Mouse (Mus musculus): ENCODE measurements around the gene Aldh9a1. TPM values are rescaled to one million over a fixed set of nuclear protein-coding genes. Genes with fewer than 3 reads are reported as not detected.
A peak's percentile ranks its signal among the peaks of the same experiment; 100 is the strongest.

Gene Aldh9a1
- polyA plus RNA-seq, 1 experiment, result not detected

- WGBS, result 92% methylated on average over 3 of the region's 3 CpGs
- no peak for TF ChIP-seq CTCF (IDR thresholded peaks at IDR 0.05; ENCODE audit: insufficient read depth, low read depth, low read length)
- TF ChIP-seq POLR2A (IDR thresholded peaks at IDR 0.05; ENCODE audit: insufficient read depth, low read depth, low read length), result no peak
- no peak overlapping the region for H3K27ac ChIP-seq (ENCODE audit: insufficient read depth, low read depth, low read length)
- H3K4me3 ChIP-seq (ENCODE audit: insufficient read depth, low read depth, low read length), result no peak overlapping the region
- H3K4me1 ChIP-seq (ENCODE audit: control insufficient read depth, insufficient read depth, low read length), result peaks cover 19% of the 10 kb centered on the region
Observed at GRCm38 (mm10) chr1:167387796-167388195, 38.0 kb downstream of the Aldh9a1 start.

- Histone ChIP-seq H3K27ac (ENCODE audit: insufficient read depth, low read depth, low read length) (no peak overlapping the region), H3K4me1 (ENCODE audit: control insufficient read depth, insufficient read depth, low read length) (peaks cover 20% of the 10 kb centered on the region), H3K4me3 (ENCODE audit: insufficient read depth, low read depth, low read length) (no peak overlapping the region)
- TF ChIP-seq CTCF (IDR thresholded peaks at IDR 0.05; ENCODE audit: insufficient read depth, low read depth, low read length) (no peak), POLR2A (IDR thresholded peaks at IDR 0.05; ENCODE audit: insufficient read depth, low read depth, low read length) (no peak)
- WGBS, result 69% methylated on average over 6 of the region's 6 CpGs
Observed at GRCm38 (mm10) chr1:167388571-167388970, 38.8 kb downstream of the Aldh9a1 start.

- no peak for TF ChIP-seq CTCF (IDR thresholded peaks at IDR 0.05; ENCODE audit: insufficient read depth, low read depth, low read length)
- no peak for TF ChIP-seq POLR2A (IDR thresholded peaks at IDR 0.05; ENCODE audit: insufficient read depth, low read depth, low read length)
- Histone ChIP-seq H3K27ac (ENCODE audit: insufficient read depth, low read depth, low read length) (no peak overlapping the region), H3K4me1 (ENCODE audit: control insufficient read depth, insufficient read depth, low read length) (peaks cover 20% of the 10 kb centered on the region), H3K4me3 (ENCODE audit: insufficient read depth, low read depth, low read length) (no peak overlapping the region)
- 95% methylated on average over 7 of the region's 7 CpGs for WGBS
Observed at GRCm38 (mm10) chr1:167389584-167389983, 39.8 kb downstream of the Aldh9a1 start.

- peaks cover 20% of the 10 kb centered on the region for H3K4me1 ChIP-seq (ENCODE audit: control insufficient read depth, insufficient read depth, low read length)
- no peak overlapping the region for H3K27ac ChIP-seq (ENCODE audit: insufficient read depth, low read depth, low read length)
- TF ChIP-seq POLR2A (IDR thresholded peaks at IDR 0.05; ENCODE audit: insufficient read depth, low read depth, low read length) (no peak), CTCF (IDR thresholded peaks at IDR 0.05; ENCODE audit: insufficient read depth, low read depth, low read length) (no peak)
- WGBS, result 25% methylated on average over 4 of the region's 4 CpGs
- H3K4me3 ChIP-seq (ENCODE audit: insufficient read depth, low read depth, low read length), result no peak overlapping the region
Observed at GRCm38 (mm10) chr1:167390381-167390780, 40.6 kb downstream of the Aldh9a1 start.

GRCm38 (mm10) chr1:167391241-167391640, 41.5 kb downstream of the Aldh9a1 start:
- WGBS, result 63% methylated on average over 6 of the region's 6 CpGs
- H3K4me3 ChIP-seq (ENCODE audit: insufficient read depth, low read depth, low read length), result no peak overlapping the region

GRCm38 (mm10) chr1:167392031-167392640, 42.3 kb downstream of the Aldh9a1 start:
- Histone ChIP-seq H3K27ac (ENCODE audit: insufficient read depth, low read depth, low read length) (peak overlapping the region; percentile 74), H3K4me1 (ENCODE audit: control insufficient read depth, insufficient read depth, low read length) (peaks cover 20% of the 10 kb centered on the region), H3K4me3 (ENCODE audit: insufficient read depth, low read depth, low read length) (peak overlapping the region; percentile 91)
- 30% methylated on average over 2 of the region's 2 CpGs for whole genome bisulfite sequencing
- no peak for TF ChIP-seq CTCF (IDR thresholded peaks at IDR 0.05; ENCODE audit: insufficient read depth, low read depth, low read length)
- TF ChIP-seq POLR2A (IDR thresholded peaks at IDR 0.05; ENCODE audit: insufficient read depth, low read depth, low read length), result no peak

More at GRCm38 (mm10) chr1:167391241-167391640, 41.5 kb downstream of the Aldh9a1 start:
- Histone ChIP-seq H3K4me1 (ENCODE audit: control insufficient read depth, insufficient read depth, low read length) (peaks cover 20% of the 10 kb centered on the region), H3K27ac (ENCODE audit: insufficient read depth, low read depth, low read length) (no peak overlapping the region)
- TF ChIP-seq POLR2A (IDR thresholded peaks at IDR 0.05; ENCODE audit: insufficient read depth, low read depth, low read length) (no peak), CTCF (IDR thresholded peaks at IDR 0.05; ENCODE audit: insufficient read depth, low read depth, low read length) (no peak)

GRCm38 (mm10) chr1:167392687-167393086, 42.9 kb downstream of the Aldh9a1 start:
- peak overlapping the region; percentile 74 for H3K27ac ChIP-seq (ENCODE audit: insufficient read depth, low read depth, low read length)
- TF ChIP-seq CTCF (IDR thresholded peaks at IDR 0.05; ENCODE audit: insufficient read depth, low read depth, low read length), result no peak
- TF ChIP-seq POLR2A (IDR thresholded peaks at IDR 0.05; ENCODE audit: insufficient read depth, low read depth, low read length), result no peak
- peak overlapping the region; percentile 91 for H3K4me3 ChIP-seq (ENCODE audit: insufficient read depth, low read depth, low read length)
- WGBS, result 6% methylated on average over 8 of the region's 8 CpGs
- peaks cover 20% of the 10 kb centered on the region for H3K4me1 ChIP-seq (ENCODE audit: control insufficient read depth, insufficient read depth, low read length)

- TF ChIP-seq CTCF (IDR thresholded peaks at IDR 0.05; ENCODE audit: insufficient read depth, low read depth, low read length) (no peak), POLR2A (IDR thresholded peaks at IDR 0.05; ENCODE audit: insufficient read depth, low read depth, low read length) (no peak)
- peak overlapping the region; percentile 74 for H3K27ac ChIP-seq (ENCODE audit: insufficient read depth, low read depth, low read length)
- peaks cover 20% of the 10 kb centered on the region for H3K4me1 ChIP-seq (ENCODE audit: control insufficient read depth, insufficient read depth, low read length)
- under 1% methylated on average over 15 of the region's 15 CpGs for WGBS
- peak overlapping the region; percentile 91 for H3K4me3 ChIP-seq (ENCODE audit: insufficient read depth, low read depth, low read length)
Observed at GRCm38 (mm10) chr1:167393281-167393680, 43.5 kb downstream of the Aldh9a1 start.

- Histone ChIP-seq H3K27ac (ENCODE audit: insufficient read depth, low read depth, low read length) (peak within 1 kb of the TSS; percentile 74), H3K4me1 (ENCODE audit: control insufficient read depth, insufficient read depth, low read length) (peaks cover 17% of the 10 kb centered on the region), H3K4me3 (ENCODE audit: insufficient read depth, low read depth, low read length) (peak within 1 kb of the TSS; percentile 91)
- TF ChIP-seq CTCF (IDR thresholded peaks at IDR 0.05; ENCODE audit: insufficient read depth, low read depth, low read length), result peak; percentile 74
- TF ChIP-seq POLR2A (IDR thresholded peaks at IDR 0.05; ENCODE audit: insufficient read depth, low read depth, low read length), result peak; percentile 29; the same call in 1 of the 2 replicates
- WGBS, result under 1% methylated on average over 45 of the region's 45 CpGs
Observed at GRCm38 (mm10) chr1:167393683-167394492, 44.1 kb downstream of the Aldh9a1 start, which contains the start of gene Mgst3. Gene Mgst3 (minus strand): TSS chr1:167393841.
